Mouse (Mus musculus) thymus, adult 2 months (tissue): ENCODE data around the gene Olfr309. TPM values are rescaled to one million over a fixed set of nuclear protein-coding genes. Genes with fewer than 3 reads are reported as not detected.

ENCODE experiments used
- DNase-seq: peaks from one replicate; pipeline ENCODE4 v3.0.0; 2021
- H3K27ac ChIP-seq: fragments of 200-500 bp; 2 replicates; pipeline ENCODE4 v1.5.1; 2012; ENCODE audit warnings: low read length, control low read depth; ENCODE audit not compliant: control insufficient read depth, insufficient read depth
- H3K27me3 ChIP-seq: fragments of 200-500 bp; 2 replicates; pipeline ENCODE4 v1.6.1; 2012; ENCODE audit warnings: mild to moderate bottlenecking, low read length, moderate library complexity, mixed read lengths; ENCODE audit not compliant: control insufficient read depth, insufficient read depth
- H3K36me3 ChIP-seq: fragments of 200-500 bp; 2 replicates; pipeline ENCODE4 v1.6.1; 2012; ENCODE audit warnings: mild to moderate bottlenecking, low read length, moderate library complexity; ENCODE audit not compliant: control insufficient read depth, insufficient read depth
- H3K4me1 ChIP-seq: fragments of 200-500 bp; replicated peaks from 2 replicates; pipeline ENCODE4 v1.6.1; 2012; ENCODE audit warnings: low read length; ENCODE audit not compliant: control insufficient read depth, insufficient read depth
- H3K4me3 ChIP-seq: fragments of 200-500 bp; 2 replicates; pipeline ENCODE4 v1.5.1; 2012; ENCODE audit warnings: mild to moderate bottlenecking, low read length, control low read depth, moderate library complexity; ENCODE audit not compliant: control insufficient read depth, insufficient read depth
- CTCF ChIP-seq: fragments of 200-500 bp; IDR thresholded peaks from 2 replicates; pipeline ENCODE4 v1.5.1; 2012; ENCODE audit warnings: mild to moderate bottlenecking, control low read depth, low read length, moderate library complexity, borderline replicate concordance; ENCODE audit not compliant: control insufficient read depth, poor library complexity, insufficient read depth; ENCODE audit errors: extremely low read depth
- POLR2A ChIP-seq: fragments of 200-500 bp; IDR thresholded peaks from 2 replicates; pipeline ENCODE4 v1.6.1; 2012; ENCODE audit warnings: mild to moderate bottlenecking, low read length, control low read depth, moderate library complexity; ENCODE audit not compliant: control insufficient read depth, poor library complexity, insufficient read depth; ENCODE audit errors: extremely low read depth
- WGBS: fragments of 180-500 bp; shearing (Covaris S2); methylation state at CpG from one replicate; pipeline ENCODE4 v1.1.7; 2018; 5-methylcytosine and 5-hydroxymethylcytosine counted together
- polyA plus RNA-seq: library from polyadenylated mRNA; depleted of rRNA; stranded (reverse); fragments of >200 nt; gene quantifications from 2 replicates; pipeline ENCODE4 v1.2.3, GENCODE M21; 2012; rRNA removed

The Olfr309 gene
- polyA plus RNA-seq, 1 experiment, result not detected

GRCm38 (mm10) chr7:86277072-86277471, 36.4 kb downstream of the Olfr309 start, which contains the start of gene Olfr310:
TSS of gene Olfr310 (minus strand) at chr7:86277172.
- Histone ChIP-seq H3K27me3 (no peaks in the 10 kb centered on the region), H3K36me3 (no peaks in the 10 kb centered on the region), H3K4me3 (no peak within 1 kb of the TSS), H3K27ac (no peak within 1 kb of the TSS), H3K4me1 (no peaks in the 10 kb centered on the region)
- DNase-seq, result no peak
- TF ChIP-seq CTCF, result no peak
- no peak for TF ChIP-seq POLR2A
- 78% methylated on average over 1 of the region's 1 CpGs for WGBS

Other genes with a start within 250 kb of the Olfr309 start
- gene Vmn2r75, start 141.9 kb downstream of the Olfr309 start, polyA plus RNA-seq, result not detected in 2 replicates
- gene Vmn2r76, start 67.4 kb downstream of the Olfr309 start, polyA plus RNA-seq, result not detected in 2 replicates
- gene Olfr310, start 36.5 kb downstream of the Olfr309 start, polyA plus RNA-seq, result not detected in 2 replicates
- not detected in 2 replicates for gene Olfr308, start 11.9 kb upstream of the Olfr309 start, polyA plus RNA-seq
- gene Olfr307, start 23.9 kb upstream of the Olfr309 start, polyA plus RNA-seq, result not detected in 2 replicates
- not detected in 2 replicates for gene Olfr305, start 53.2 kb upstream of the Olfr309 start, polyA plus RNA-seq
- gene Olfr304, start 73.0 kb upstream of the Olfr309 start, polyA plus RNA-seq, result not detected in 2 replicates
- not detected in 2 replicates for gene Olfr303, start 84.1 kb upstream of the Olfr309 start, polyA plus RNA-seq
- gene Olfr301, start 90.1 kb upstream of the Olfr309 start, polyA plus RNA-seq, result not detected in 2 replicates
- gene Olfr299, start 146.2 kb upstream of the Olfr309 start, polyA plus RNA-seq, result not detected in 2 replicates
- gene Olfr298, start 178.8 kb upstream of the Olfr309 start, polyA plus RNA-seq, result not detected in 2 replicates
- not detected in 2 replicates for gene Olfr297, start 206.3 kb upstream of the Olfr309 start, polyA plus RNA-seq